Mouse (Mus musculus) brain, adult 2 months (tissue): ENCODE results near the gene Nfe2l2.
"Not testable (repeated sequence)": the region's sequence is repeated elsewhere in the genome, so short reads cannot be mapped to it uniquely, and the experiment has no call there.

ENCODE experiments used
- DNase-seq: peaks from one replicate; pipeline ENCODE4 v3.0.0; 2011; ENCODE audit warnings: low read depth, low spot score

Gene Nfe2l2

DNA sequence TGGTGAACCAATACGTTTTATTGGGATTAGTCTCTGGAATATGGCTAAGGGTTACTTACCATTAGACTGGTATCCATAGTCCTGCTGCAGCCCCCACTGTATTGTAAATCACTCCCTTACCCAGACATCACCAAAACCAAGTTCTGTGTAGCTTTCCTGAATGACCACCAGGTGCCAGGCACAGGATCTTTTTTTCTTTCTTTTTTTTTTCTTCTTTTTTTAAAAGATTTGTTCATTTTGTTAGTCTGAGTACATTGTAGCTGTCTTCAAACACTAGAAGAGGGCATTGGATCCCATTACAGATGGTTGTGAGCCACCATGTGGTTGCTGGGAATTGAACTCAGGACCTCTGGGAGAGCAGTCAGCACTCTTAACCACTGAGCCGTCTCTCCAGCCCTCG is 8.6 kb upstream of the Nfe2l2 start:
- no peak for DNase-seq

DNA sequence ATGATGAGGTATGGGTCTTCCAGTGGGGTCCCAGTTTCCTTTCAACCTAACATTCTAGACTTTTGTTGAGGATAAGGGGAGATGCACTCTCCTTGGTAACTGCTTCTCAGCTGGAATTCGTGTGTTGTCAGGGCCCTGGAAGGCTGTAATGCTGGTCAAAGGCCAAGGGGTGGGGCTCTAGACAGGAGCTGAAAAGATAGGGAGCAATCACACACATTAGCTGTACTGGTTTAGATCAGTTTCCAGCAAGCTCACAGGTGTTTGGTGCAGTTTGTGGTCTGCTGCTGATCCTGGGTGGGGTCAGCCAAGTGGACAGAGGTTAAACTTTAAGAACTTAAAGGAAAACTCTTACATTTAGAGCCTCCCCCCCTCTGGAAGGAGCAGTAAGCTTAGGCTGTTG is 3.0 kb upstream of the Nfe2l2 start:
- DNase-seq: no peak

GRCm38 (mm10) chr2:75706435-75706834 is 2.0 kb upstream of the Nfe2l2 start:
- no peak for DNase-seq

DNA sequence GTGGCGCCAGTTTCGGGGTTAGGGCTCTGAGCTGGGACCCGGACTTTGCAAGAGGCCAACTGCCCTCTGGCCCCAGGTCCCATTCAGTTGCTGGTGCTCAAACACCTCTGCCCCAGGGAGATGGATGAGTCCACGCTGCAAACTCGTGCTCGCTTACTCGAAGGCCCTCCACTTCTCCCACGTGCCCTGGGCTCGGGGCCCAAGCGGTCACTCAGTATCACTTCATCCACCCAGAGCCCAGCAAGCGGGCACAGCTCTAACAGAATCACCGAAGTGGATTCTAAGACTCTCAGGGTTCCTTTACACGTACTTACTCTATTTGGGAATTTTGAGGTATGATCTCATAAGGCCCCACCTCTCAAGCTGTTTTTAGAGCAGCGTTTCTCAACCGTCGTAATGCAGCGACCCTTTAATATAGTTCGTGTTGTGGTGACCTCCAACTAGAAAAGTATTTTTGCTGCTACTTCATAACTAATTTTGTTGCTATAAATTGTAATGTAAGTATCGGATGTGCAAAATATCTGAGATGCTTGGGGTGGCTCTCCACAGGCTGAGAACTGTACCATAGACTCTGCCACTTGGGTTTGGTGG is 816 bp upstream of the Nfe2l2 start:
- DNase-seq: peak; percentile 23

- DNase-seq: peak; percentile 93
Measured at GRCm38 (mm10) chr2:75703375-75704181, 863 bp downstream of the Nfe2l2 start.

GRCm38 (mm10) chr2:75702588-75702976 is 1.9 kb downstream of the Nfe2l2 start:
- DNase-seq: no peak

DNA sequence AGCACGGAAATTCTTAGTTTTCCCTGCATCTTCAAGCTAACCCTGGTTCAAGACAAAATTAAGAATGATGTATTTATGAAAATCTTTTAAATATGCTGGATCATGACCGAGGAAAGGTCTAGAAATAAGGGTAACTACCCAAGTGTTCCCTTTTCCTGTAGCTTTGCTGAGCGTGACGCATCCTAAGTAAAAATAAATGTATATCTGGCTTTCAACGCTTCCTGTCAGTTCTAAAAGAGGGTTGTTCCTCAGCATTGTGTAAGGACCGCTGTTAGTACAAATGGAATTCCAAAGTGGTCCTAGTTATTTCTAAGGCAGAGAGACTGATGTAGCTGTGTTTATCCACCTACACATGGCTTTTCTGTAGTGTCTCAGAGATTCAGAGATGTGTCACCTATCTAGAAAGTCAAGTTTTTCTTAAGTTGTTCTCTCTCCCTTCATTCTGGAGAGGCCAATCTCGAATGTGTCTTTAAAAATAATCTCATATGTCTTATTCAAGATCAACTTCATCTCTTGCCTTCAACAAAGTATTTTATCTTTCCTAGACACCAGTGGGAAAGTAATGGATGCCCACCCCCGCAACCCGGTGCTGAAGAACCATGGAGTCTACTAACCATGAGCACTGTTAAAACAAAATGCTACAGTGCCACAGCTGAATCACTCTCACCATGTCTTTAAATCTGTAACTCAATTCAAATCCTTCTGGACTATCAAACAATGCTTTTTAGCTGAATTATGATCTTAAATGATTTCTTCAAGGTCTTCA is 2.4 kb downstream of the Nfe2l2 start:
- no peak for DNase-seq

GRCm38 (mm10) chr2:75701207-75701606 is 3.2 kb downstream of the Nfe2l2 start:
- no peak for DNase-seq

GRCm38 (mm10) chr2:75700543-75700942 is 3.9 kb downstream of the Nfe2l2 start:
- no peak for DNase-seq

DNA sequence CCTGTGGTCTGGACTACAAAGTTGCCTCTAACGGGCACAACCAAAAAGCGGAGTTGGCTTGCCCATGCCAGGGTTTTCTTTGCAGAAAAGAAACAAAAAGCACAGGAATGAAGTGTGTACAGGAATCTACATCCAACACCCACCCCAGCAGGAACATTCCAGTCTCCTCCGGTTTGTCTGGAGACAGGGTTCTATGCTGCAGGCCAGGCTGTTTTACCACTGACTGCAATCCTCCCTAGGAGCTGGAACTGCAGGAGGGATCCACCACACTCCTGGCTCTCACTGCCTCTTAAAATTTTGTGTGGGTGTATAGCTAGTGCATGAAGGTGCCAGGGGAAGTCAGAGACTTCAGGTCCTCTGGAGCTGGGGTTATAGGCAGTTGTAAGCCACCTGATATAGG is 5.6 kb downstream of the Nfe2l2 start:
- DNase-seq: no peak

DNA sequence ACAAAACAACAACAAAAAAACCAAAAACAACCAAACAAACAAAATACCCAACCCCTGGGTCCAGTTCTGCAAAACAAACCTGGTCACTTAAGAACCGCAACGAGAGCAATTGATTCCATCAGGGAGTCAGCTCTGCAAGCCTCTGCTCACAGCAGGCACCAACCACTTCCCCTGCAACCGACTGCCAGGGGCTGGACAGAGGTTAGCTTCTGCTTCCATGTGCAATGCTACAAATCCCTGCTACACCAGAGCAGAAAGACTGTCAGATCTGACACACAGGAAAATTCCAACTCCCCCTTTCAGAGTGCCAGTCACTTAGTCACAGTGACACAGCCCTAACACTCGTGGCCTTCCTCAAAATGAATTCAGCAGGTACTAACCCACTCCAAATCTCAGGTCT is 6.4 kb downstream of the Nfe2l2 start:
- no peak for DNase-seq

GRCm38 (mm10) chr2:75697222-75697621 is 7.2 kb downstream of the Nfe2l2 start:
- DNase-seq: no peak

- DNase-seq: no peak
Measured at GRCm38 (mm10) chr2:75696371-75696770, 8.1 kb downstream of the Nfe2l2 start.

GRCm38 (mm10) chr2:75695676-75696350 is 8.6 kb downstream of the Nfe2l2 start:
- DNase-seq: no peak

DNA sequence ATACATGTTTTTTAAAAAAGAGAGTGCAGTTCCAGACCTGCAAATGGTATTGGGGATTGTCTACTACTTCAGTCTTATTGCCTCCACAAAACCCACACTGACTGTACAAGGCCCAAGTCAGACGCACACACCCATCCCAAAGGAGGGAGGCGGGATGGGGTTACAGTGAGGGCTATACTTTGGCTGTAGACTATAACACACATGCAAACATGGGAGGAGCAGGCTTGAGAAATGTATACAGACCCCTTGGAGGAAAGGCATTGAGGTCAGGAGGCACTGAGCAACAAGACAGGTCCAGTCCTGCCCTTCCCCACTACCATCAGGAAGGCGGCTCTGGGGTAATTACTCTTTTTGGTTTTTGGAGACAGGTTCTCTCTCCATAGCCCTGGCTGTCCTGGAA is 9.5 kb downstream of the Nfe2l2 start:
- DNase-seq: not testable (repeated sequence)

DNA sequence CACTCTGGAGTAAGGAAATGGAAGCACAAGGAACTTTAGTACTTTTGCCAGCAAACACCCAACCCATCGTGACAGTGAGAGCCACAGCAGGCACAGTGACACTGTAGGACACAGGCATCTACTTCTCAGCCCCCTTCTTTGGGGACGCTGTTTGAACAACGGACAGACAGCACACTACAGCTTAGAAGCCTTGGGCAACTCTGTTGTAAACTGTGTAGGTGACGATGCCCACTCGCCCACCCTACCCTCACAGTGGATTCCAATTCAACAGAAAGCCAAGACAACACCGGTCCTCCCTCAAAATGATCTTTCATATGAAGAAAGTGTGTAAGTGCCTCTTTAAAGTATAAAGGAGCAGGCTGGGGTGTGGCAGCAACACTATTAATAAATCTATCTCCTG is 12.1 kb downstream of the Nfe2l2 start:
- no peak for DNase-seq

DNA sequence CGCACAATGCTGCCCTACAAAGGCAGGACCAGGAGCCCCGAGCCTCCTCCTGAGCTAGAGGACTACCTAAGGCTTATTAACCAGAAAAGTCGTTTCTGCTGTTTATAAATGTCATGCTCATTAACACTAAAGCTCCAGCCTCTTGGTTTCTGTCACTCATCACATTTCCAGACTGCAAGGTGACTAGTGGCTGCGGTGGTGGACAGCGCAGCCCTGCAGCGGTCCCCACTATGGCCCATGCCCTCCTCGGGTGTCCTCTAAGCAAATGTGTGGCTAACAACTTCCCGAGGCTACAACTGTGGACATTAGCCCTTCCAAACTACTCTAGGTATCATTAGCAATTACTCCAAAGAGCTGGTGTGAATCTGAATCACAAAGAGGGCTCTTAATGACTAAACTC is 13.1 kb downstream of the Nfe2l2 start:
- DNase-seq: no peak

DNA sequence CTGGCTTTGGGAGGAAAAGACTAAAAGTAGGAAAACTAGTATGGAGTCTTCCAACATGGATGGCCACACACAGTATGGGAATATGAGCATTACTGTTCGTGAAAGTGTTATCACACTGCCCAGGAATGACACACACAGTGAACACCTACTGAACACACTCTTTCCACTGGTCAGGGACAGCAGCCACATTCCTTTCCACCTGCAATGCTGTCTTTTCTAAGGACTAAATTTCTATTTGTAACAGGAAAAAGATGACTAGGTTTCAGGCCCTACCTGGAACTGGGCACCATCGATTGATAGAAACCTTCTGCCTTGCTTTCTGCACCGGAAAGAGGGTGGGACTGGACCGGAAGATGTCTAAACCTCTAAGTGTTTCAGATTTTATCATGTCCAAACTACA is 13.8 kb downstream of the Nfe2l2 start:
- no peak for DNase-seq

DNA sequence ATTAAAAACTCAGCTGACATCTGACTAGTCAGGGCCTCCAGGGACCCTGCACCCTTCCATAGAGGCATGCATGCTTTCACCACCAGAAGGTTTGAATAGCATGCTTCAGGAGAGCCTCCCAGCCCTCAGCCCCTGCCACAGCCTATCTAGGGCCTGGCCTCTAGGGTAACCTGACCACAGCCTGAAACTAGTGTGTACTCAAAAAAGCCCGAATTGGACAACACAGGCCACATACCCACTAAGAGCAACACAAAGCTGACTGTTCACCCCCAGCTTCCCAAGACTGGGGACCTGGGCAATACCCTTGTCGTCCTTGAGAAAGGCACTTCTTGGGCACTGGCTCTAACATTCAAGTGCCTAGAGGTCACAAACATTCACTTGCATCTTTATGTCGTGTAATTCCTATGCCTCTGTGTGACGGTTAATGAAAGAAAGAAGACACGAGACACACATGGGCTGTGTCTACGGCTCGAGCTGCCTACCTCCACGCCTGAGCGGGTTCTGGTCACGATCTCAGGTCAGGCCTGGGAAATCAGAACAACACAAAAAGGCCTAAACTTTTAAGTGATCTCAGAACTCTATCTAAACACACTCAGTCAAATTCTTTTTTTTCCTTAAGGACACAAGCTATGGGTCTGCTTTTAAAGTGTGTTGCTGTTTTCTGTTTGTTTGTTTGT is 14.8 kb downstream of the Nfe2l2 start:
- no peak for DNase-seq

DNA sequence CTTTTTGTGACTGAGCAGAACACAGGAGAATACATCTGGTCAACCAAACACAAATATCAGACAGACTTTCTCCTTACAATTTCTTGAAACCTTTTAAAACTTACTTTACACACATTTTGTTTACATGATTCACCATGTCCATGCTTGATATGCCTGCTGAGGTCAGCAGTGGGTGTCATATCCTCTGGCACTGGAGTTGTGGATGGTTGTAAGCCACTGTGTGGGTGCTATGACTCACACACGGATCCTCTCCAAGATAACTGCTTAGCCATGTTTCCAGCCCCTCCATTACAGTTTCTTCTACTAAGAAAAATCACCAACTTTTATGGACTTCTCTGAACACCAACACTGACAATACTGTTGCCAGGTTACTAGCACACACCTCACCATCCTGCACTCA is 15.5 kb downstream of the Nfe2l2 start:
- DNase-seq: no peak

DNA sequence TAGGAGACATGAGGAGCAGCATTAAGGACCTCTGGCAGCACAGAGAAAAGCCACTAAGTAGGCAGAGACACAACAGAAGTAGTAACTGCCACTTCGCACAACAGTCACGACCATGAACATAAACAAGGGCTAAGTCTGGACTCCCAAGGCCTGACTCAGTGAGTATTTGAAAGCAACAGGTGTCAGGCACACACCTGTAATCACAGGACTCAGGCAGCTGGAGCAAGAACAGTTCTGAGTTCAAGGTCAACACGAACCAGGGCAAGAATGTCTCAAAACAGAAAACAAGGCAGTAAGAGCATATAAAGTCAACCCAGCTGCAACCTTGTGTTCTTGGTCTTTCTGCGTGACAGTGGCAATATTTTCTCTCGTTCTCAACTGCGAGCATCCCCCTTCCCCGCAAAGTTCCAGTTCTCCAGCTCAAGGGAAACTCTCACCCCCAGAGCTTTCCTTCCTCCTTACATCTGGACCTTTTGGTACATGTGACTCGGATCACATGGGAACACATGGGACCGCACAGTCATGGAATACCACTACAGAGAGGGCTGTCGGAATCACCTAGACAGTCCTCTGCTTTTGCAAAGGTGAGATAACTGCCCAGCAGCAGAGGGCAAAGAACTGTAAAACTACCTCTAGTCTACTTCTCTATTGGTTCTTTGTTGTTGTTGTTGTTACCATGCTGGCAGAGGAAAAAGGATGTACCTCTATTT is 17.2 kb downstream of the Nfe2l2 start:
- DNase-seq: no peak
